ENCODE assay signal across 7 mouse cellular contexts in genomic region chr6:4418941-4419351, GRCm38 (mm10).
DNase-seq lines count a peak whose midpoint lies in the region.

No protein-coding gene starts in this region.

- intact Hi-C loops in heart, postnatal 14 days (cut with DNase I) = loop anchor here (2.0 to 10.0 kb wide), 2 partner anchors 88 to 966 kb away; partner anchors contain the start of gene Asb4

- peak; percentile 98 for DNase-seq in NIH3T3 (ENCODE audit: low read depth)
- DNase-seq in brain, adult 2 months (ENCODE audit: low read depth, low spot score) = peak; percentile 33
- peak; percentile 52 to 66 for DNase-seq in heart, postnatal 14 days
- DNase-seq in lung, postnatal 10 days = peak; percentile 88
- no peak for DNase-seq in right cerebral cortex, postnatal 25 days
- DNase-seq in yolk sac, embryonic 10.5 days (ENCODE audit: low spot score) = no peak
- no peak for DNase-seq in left cerebral cortex, adult 8-10 months (ENCODE audit: low spot score in 2 of 2)

Comparison
In these comparisons a context has a peak if more than half of its experiments do, and no peak if none do; other contexts are left out.
1. DNase-seq: peak in NIH3T3 (single experiment), brain, adult 2 months (single experiment), heart, postnatal 14 days (2 of 2) and lung, postnatal 10 days (single experiment); none in right cerebral cortex, postnatal 25 days (single experiment), yolk sac, embryonic 10.5 days (single experiment) and left cerebral cortex, adult 8-10 months (0 of 2).